Mouse (Mus musculus) kidney, embryonic 16.5 days (tissue): ENCODE results near the gene Prdm16. TPM values are rescaled to one million over a fixed set of nuclear protein-coding genes. Genes with fewer than 3 reads are reported as not detected.

Experiments
- ATAC-seq: fragments of 200-750 bp; cut with Nextera tagmentation; 2 replicates; pipeline ENCODE4 v1.8.0; 2017; ENCODE audit warnings: moderate TSS enrichment; ENCODE audit not compliant: low FRiP score, low TSS enrichment
- H3K27ac ChIP-seq: fragments of 300-500 bp; sonication (generic); 2 replicates; pipeline ENCODE4 v1.5.1; 2014; ENCODE audit warnings: low read length
- H3K27me3 ChIP-seq: fragments of 300-500 bp; sonication (generic); 2 replicates; pipeline ENCODE4 v1.6.1; 2014; ENCODE audit warnings: low read length, control low read depth, mixed read lengths; ENCODE audit not compliant: insufficient read depth
- H3K36me3 ChIP-seq: fragments of 300-500 bp; sonication (generic); 2 replicates; pipeline ENCODE4 v1.6.1; 2014; ENCODE audit warnings: low read length, control low read depth, mixed read lengths; ENCODE audit not compliant: insufficient read depth
- H3K4me1 ChIP-seq: fragments of 300-500 bp; sonication (generic); 2 replicates; pipeline ENCODE4 v1.6.1; 2014; ENCODE audit warnings: low read length, control low read depth, mixed read lengths; ENCODE audit not compliant: insufficient read depth
- H3K4me2 ChIP-seq: fragments of 300-500 bp; sonication (generic); replicated peaks from 2 replicates; pipeline ENCODE4 v1.6.1; 2014; ENCODE audit warnings: low read depth, low read length
- H3K4me3 ChIP-seq: fragments of 300-500 bp; sonication (generic); 2 replicates; pipeline ENCODE4 v1.5.1; 2014; ENCODE audit warnings: mild to moderate bottlenecking, low read length
- H3K9ac ChIP-seq: fragments of 300-500 bp; sonication (generic); replicated peaks from 2 replicates; pipeline ENCODE4 v1.6.1; 2014; ENCODE audit warnings: low read length
- H3K9me3 ChIP-seq: fragments of 300-500 bp; sonication (generic); 2 replicates; pipeline ENCODE4 v1.6.1; 2016; ENCODE audit warnings: low read length, control low read depth
- WGBS: fragments of 180-500 bp; shearing (Covaris S2); extraction: QIAGEN DNeasy Blood & Tissue Kit; methylation state at CpG from one replicate; pipeline ENCODE4 v1.1.7; 2014; 5-methylcytosine and 5-hydroxymethylcytosine counted together
- polyA plus RNA-seq: library from polyadenylated mRNA; unstranded; fragments of >200 nt; fragmentation: Nextera tagmentation; extraction: Ambion mirVana; gene quantifications from 2 replicates; pipeline ENCODE4 v1.2.1, GENCODE M21; 2015

The Prdm16 gene
- polyA plus RNA-seq, 1 experiment from 2014 or later, result 22.3 TPM

DNA sequence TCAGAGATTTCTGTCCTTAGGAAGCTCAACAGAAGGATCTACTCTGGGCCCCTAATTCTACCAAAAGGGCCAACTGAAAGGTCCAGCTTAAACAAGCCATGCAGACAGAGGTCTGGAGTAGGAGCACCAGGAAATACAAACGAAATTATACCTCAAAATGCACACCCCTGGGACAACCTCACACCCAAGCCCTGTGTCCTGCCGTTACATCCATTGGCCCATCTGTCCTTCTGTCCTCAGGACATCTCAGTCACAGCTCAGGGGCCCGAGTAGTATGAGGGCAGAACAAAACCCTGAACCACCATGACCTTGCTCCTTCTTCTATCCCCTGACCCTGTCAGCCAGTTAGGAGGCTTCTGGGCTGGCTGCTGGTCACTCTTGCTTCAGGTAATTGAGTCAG is 2.7 kb downstream of the Prdm16 start:
- Histone ChIP-seq H3K4me1 (peaks cover 26% of the 10 kb centered on the region), H3K9ac (peak overlapping the region; percentile 87), H3K27ac (peak overlapping the region; percentile 94), H3K36me3 (no peaks in the 10 kb centered on the region), H3K9me3 (no peaks in the 10 kb centered on the region), H3K4me2 (peak overlapping the region; percentile 88), H3K27me3 (peaks cover 98% of the 10 kb centered on the region), H3K4me3 (peak overlapping the region; percentile 73)
- 35% methylated on average over 3 of the region's 3 CpGs for WGBS
- ATAC-seq, result no peak

DNA sequence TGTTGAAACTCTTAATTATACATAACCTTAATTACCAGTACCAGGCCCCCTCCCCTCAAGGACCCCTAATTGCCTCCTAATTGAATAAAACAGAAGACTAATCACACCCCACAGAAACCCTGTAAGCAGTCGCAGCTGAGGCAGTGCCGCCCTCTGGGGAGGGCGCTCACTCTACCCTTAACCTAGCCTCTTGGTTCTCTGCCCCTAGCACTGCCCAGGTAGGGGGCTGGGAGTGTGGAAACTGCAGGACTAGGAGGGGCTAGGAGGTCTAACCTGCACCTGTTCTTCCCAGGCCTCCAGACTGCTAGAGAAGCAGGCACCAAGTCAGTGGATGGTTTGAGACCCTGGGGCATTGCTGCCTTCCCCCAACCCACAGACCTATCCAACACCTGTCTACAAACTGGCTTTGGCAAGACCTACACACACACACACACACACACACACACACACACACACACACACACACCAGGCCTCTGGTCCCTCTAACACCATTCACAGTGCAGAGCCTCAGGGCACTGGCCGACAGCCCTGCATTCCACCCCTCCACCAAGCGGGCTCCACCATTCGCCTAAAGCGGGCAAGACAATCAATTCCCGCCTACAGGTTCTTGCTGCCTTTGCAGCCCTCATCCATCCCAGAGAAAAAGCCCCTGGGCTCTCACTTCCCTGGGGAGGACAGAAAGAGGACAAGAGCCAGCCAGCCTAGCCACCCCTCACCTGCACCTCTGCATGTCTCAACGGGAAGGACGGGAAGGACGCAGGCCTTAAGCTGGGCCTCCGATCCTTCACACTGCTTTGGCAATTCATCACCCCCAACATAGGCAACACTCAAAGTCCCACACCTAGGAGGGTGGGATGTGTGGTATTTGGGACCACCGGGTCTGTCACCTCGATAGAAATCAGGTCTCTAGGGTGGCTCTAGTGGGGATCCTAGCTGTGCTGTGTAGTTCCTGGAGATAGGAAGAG is 3.6 kb downstream of the Prdm16 start:
- Histone ChIP-seq H3K9ac (peak overlapping the region; percentile 87), H3K27ac (peak overlapping the region; percentile 94), H3K36me3 (no peaks in the 10 kb centered on the region), H3K9me3 (no peaks in the 10 kb centered on the region), H3K4me2 (peak overlapping the region; percentile 88), H3K27me3 (peaks cover 98% of the 10 kb centered on the region), H3K4me3 (peak overlapping the region; percentile 73), H3K4me1 (peaks cover 26% of the 10 kb centered on the region)
- no peak for ATAC-seq
- 41% methylated on average over 14 of the region's 14 CpGs for WGBS

DNA sequence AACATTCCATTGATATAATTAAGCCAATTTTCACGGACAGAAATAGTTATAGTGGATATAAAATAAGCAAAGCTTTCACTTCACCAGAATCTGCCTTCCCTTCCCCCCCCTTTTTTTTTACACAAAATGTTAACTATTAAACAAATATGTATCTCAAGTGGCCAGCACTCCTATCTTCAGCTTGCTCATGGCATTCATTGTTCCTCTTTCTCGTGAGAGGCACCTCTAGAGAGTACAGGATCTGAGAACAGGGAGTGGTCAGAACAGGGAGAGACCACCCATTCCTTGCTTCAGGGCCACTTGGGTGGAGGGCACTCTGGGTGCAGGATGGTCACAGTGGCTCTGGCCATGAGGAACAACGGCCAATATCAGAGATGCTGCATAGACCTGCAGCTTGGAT is 5.9 kb downstream of the Prdm16 start:
- no peak for ATAC-seq
- Histone ChIP-seq H3K4me1 (peaks cover 21% of the 10 kb centered on the region), H3K9me3 (no peaks in the 10 kb centered on the region), H3K27me3 (peaks cover 95% of the 10 kb centered on the region), H3K27ac (no peak overlapping the region), H3K9ac (no peak overlapping the region), H3K36me3 (no peaks in the 10 kb centered on the region), H3K4me2 (peak overlapping the region; percentile 88), H3K4me3 (no peak overlapping the region)
- WGBS, result 42% methylated on average over 3 of the region's 3 CpGs

DNA sequence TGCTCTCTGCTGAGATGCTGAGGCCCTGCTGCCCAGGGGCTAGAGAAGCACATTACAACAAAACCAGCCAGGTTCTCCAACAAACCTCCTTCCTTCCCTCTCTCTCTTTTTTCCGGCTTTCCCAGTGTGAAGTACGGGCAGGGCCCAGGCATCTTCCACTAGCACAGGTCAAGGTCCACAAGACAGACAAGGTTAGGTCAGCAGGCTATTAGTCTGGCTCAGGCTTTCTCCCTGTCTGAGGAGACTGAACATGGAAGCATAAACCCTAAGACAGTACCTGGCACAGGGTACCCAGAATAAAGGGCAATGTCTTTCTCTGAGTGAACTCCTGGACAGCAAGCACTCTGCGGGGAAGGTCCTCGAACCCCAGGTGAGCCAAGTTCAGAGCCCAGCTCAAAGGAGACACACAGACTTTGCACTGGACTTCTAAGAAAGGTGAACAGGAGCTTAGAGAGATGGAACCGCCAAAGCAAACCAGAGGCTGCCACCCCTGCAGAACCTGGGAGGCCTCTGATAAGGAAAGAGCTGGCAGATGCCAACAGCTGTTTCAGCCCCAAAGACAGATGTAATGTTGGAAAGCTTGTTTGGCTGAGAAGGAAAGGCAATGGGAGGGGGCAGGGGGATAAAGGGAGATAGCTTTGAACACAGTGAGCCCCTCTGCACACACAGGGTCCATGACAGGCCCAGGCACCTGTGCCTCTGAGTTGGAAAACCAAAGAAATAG is 9.1 kb downstream of the Prdm16 start:
- WGBS, result 79% methylated on average over 5 of the region's 5 CpGs
- no peak overlapping the region for H3K27ac ChIP-seq
- peaks cover 22% of the 10 kb centered on the region for H3K4me1 ChIP-seq
- H3K36me3 ChIP-seq, result no peaks in the 10 kb centered on the region
- no peaks in the 10 kb centered on the region for H3K9me3 ChIP-seq
- H3K4me3 ChIP-seq, result no peak overlapping the region
- peaks cover 90% of the 10 kb centered on the region for H3K27me3 ChIP-seq
- no peak for ATAC-seq
- H3K9ac ChIP-seq, result no peak overlapping the region; the same call in 1 of the 2 replicates
- H3K4me2 ChIP-seq, result no peak overlapping the region

DNA sequence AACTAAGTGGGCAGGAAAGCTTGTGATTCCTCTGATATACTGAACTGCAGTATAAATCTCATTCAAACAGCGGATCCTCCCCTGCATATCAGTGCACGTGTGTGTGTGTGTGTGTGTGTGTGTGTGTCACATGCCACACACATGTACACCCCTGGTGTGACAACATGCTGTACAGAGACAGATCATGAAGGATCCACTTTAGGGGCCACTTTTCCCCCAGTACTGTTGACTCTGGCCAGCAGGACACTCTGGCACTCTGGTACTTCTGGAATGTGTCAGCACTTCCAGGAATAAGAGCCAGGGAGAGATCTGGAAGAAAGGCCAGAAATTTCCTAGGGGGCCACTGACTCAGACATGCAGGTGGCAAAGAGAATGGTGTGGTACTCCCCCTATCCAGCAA is 10.4 kb downstream of the Prdm16 start:
- no peak for ATAC-seq
- H3K9ac ChIP-seq, result no peak overlapping the region

DNA sequence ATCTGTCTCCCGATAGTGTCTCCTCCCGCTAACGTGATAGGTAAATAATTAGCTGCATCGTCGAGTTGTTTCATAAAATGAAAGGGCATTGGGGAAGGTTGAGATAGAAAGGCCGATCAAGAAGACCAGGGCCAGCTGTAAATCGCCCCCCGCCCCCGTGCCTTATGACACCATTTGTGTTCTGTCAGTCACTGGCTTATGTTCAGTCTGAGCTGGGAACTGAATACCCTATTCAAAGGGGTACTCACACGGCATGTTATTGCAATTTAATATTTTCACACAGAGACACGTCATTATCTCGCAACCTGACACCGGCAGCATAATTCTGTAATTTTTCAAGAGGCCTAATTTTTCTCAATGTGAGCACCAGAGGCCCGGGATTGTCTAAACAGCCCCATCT is 11.0 kb downstream of the Prdm16 start:
- no peak overlapping the region for H3K27ac ChIP-seq

More for the DNA sequence above, 10.4 kb downstream of the Prdm16 start:
- Histone ChIP-seq H3K4me2 (no peak overlapping the region), H3K4me1 (peaks cover 18% of the 10 kb centered on the region), H3K4me3 (no peak overlapping the region), H3K27me3 (peaks cover 80% of the 10 kb centered on the region), H3K27ac (no peak overlapping the region), H3K36me3 (no peaks in the 10 kb centered on the region), H3K9me3 (no peaks in the 10 kb centered on the region)
- WGBS, result 86% methylated on average over 2 of the region's 2 CpGs

DNA sequence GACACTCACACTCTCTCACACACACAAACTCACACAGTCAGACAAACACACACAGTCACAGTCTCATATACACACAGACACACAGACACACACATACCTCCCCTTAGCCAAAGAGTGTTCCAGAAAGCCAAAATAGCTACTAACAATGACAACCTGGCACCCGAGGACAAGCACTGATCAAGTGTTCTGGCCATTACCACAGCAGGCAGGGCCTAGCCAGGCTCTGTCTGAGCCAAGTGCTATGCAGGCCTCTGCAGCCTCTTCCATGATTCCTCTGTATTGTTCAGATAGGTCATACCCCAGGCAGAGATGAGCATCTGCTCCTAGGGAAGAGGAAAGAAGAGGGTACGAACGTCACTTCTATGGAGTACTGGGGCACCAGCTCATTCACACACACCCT is 13.4 kb downstream of the Prdm16 start:
- no peak overlapping the region for H3K4me3 ChIP-seq
- H3K36me3 ChIP-seq, result no peaks in the 10 kb centered on the region
- H3K4me2 ChIP-seq, result no peak overlapping the region
- 86% methylated on average over 3 of the region's 3 CpGs for WGBS
- H3K9me3 ChIP-seq, result no peaks in the 10 kb centered on the region
- peaks cover 50% of the 10 kb centered on the region for H3K27me3 ChIP-seq
- H3K27ac ChIP-seq, result no peak overlapping the region
- H3K9ac ChIP-seq, result no peak overlapping the region
- peaks cover 18% of the 10 kb centered on the region for H3K4me1 ChIP-seq
- no peak for ATAC-seq

More for the DNA sequence above, 11.0 kb downstream of the Prdm16 start:
- H3K27me3 ChIP-seq, result peaks cover 74% of the 10 kb centered on the region
- no peaks in the 10 kb centered on the region for H3K9me3 ChIP-seq
- 0 out of 2 replicates have a peak overlapping the region, but pooled peaks have one; percentile 14 for H3K9ac ChIP-seq
- H3K36me3 ChIP-seq, result no peaks in the 10 kb centered on the region
- ATAC-seq, result no peak
- no peak overlapping the region for H3K4me2 ChIP-seq
- WGBS, result 49% methylated on average over 14 of the region's 14 CpGs
- peaks cover 18% of the 10 kb centered on the region for H3K4me1 ChIP-seq
- no peak overlapping the region for H3K4me3 ChIP-seq

DNA sequence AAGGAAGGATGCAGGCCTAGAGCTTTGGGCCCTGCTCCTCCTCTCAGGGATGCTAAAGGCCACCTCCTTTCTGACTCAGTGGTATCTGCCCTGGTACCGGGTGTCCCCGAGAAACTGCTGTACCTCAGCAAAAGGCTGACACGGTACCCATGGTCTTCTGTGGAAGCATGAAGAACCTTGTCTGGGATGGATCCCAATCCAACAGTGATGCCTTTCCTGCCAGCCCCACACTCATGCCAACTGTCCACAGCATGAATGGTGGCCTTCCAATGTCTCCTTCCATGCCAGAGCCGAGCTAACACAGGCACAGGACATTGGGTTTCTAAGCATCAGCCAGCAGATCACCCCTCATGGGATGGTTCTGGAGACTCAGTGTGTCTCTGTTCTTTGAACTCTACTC is 14.2 kb downstream of the Prdm16 start:
- WGBS, result 85% methylated on average over 4 of the region's 4 CpGs
- Histone ChIP-seq H3K36me3 (no peaks in the 10 kb centered on the region), H3K27me3 (peaks cover 42% of the 10 kb centered on the region), H3K4me1 (peaks cover 15% of the 10 kb centered on the region), H3K9ac (no peak overlapping the region), H3K4me2 (no peak overlapping the region), H3K4me3 (no peak overlapping the region), H3K27ac (no peak overlapping the region), H3K9me3 (no peaks in the 10 kb centered on the region)
- no peak for ATAC-seq

DNA sequence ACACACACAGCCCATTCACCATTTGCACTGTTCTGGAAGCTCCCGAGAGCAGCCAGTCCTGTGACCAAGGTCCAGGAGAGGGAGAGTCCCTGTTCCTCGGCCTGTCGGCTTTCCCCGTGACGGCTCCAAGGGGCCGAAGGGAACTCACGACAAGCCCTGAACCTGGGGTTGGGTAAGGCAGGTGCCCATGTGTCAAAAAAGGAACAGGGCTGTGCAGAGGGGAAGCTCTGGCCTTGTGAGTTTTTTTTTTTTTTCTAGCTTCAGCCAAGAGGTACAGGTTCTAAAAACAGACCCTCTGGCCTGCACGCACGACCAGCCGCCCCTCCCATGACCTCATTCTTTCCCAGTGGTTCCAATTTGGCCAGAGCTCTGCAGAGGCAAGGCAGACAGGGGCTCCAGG is 25.5 kb downstream of the Prdm16 start:
- Histone ChIP-seq H3K4me2 (no peak overlapping the region), H3K9me3 (no peaks in the 10 kb centered on the region), H3K36me3 (no peaks in the 10 kb centered on the region), H3K9ac (no peak overlapping the region), H3K27me3 (peaks cover 5% of the 10 kb centered on the region), H3K4me3 (no peak overlapping the region), H3K4me1 (peaks cover 7% of the 10 kb centered on the region; the same call in 1 of the 2 replicates), H3K27ac (no peak overlapping the region)
- WGBS, result 43% methylated on average over 10 of the region's 10 CpGs
- ATAC-seq, result no peak
